Mouse (Mus musculus): Measurements from ENCODE around the gene B3gnt2.
A peak's percentile ranks its signal among the peaks of the same experiment; 100 is the strongest.

B3gnt2 gene

DNA sequence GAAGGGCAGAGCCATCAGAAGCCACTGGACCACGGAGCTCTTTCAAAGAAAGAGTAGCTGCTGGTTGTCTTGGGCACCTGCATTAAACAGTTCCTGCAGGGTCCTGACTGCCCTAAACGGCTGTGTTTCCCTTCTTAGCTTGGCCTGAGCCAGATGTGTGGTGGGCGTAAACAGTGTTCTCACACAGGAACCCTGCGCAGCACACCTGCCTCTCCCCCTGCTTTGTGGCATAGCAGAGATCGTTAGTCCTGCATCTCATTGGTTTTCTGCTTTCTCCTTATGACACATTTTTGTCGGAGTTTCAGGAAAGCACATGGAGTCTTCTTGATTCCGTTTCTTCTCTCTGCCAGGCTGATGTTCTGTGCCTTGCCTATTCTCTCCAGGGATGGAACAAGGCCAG is 44.9 kb downstream of the B3gnt2 start:
- peak; percentile 66 to 74 for DNase-seq (ENCODE audit: low spot score in 2 of 2)

DNA sequence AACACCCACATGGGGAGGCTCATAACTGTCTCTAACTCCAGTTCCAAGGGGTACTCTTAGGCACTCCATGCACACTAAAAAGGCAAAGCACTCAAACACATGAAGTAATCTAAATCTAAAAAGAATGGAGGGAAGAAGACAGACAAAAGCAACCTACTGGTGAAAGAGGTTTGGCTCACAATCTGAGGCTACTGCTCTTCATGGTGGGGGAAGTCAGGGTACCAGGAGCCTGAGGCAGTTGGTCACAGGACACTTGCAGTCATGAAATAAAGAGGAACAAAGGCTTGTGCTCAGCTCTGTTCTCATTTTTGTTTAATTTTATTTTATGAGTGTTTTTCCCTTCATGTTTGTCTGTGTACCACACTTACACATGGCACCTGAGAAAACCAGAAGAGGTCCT is 45.6 kb downstream of the B3gnt2 start:
- DNase-seq (ENCODE audit: low spot score in 2 of 2), result no peak

DNA sequence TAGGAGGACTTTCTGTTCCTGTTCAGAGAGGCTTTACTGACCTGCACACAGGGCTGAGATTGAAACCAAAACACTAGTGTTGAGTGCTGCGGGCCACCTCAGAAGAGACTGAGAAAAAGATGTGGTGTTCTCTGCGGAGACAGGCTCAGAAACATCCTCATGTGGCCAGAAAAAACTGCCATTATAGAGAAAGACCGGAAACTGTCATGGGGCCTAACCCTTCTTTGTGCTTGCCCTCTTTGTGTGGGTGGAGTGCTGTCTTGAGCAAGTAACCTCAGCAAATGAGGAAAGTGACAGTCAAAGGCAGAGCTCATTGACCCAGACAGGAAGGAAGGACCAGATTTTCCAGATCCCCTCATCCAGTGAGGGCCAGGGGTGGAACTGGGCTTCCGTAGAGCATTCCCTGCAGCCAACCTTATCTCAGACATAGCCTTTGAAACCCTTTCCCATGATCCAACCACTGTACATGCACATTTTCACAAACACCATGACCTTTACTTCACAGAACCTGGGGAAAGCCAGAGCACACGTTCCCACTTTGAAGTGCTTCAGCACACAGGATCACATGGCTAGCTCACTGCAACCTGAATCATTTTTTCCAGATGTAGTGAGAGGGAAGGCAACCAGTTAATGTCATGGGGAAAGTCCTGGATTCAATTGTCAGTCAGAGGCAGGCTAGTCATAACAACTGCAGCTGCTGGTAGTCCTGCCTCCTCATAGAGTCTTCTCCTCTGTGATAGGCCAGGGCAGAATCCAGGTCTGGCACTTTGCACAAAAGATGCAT is 46.6 kb downstream of the B3gnt2 start:
- DNase-seq (ENCODE audit: low spot score in 2 of 2), result no peak

DNA sequence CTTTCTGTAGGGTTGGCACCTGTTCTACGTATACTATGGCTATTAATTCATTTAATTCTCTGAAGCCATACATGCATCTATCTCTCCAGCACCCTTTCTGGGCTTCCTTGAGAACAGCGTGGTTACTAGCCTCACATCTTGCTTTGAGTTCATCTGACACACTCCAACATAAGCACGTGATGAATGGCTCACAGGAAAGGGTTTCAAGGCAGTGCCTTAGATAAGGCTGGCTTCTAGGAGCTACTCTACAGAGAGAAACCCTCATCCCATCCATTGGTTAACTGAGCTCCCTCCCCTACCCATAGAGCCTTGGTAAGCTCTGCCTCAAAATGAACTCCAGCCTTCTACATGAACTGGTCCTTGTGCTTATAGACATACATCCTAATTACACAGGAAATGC is 47.3 kb downstream of the B3gnt2 start:
- DNase-seq (ENCODE audit: low spot score in 2 of 2), result no peak

DNA sequence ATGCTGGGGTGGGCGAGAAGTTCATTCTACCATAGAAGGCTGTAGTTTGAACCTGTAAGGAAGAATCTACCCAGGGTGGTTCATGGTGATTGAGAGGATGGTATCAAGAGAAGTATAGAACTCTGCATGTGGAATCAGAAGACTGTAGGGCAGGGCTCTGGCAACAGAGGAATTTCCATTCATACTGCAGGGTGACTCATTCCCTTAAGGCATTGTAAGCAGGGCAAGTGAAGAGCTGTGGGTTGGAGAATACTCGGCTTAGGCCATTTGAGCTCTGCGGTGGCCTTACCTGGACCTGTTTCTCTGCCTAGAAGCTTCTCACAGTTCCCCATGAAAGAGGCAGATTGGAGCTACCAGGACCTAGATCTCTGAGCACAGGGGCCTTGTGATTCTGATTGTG is 49.3 kb downstream of the B3gnt2 start:
- no peak for DNase-seq (ENCODE audit: low spot score in 2 of 2)

DNA sequence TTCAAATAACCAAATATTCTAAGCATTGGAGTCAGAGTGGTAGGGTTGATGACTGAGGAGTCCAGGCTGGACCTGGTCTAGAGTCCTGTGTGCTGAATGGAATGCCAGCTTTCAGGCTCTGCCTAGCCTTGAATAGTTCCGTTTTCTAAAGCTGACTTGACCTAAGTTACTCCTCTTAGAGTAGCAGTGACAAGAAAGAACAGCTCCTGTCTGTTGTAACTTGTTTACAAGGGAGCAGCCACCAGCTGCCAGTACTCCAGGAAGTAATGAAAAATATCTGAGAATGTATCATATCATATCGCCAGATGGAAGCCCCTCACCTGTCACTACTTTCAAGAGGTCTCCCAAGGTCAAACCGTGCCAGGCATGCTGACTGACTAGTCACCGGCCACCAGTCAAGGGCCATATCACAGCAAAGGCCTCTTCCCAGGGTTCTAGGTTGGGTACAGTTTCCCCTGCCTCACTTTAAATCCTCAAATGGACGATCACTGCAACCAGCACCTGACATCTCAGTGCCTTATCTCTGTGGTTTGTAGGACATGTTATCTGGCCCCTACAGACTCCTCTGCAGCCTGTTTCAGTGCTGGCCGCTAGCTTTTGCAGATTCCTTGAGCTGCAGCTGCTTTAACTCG is 51.2 kb downstream of the B3gnt2 start:
- peak in 1 of 2 experiments; percentile 34 for DNase-seq (ENCODE audit: low spot score in 2 of 2)

DNA sequence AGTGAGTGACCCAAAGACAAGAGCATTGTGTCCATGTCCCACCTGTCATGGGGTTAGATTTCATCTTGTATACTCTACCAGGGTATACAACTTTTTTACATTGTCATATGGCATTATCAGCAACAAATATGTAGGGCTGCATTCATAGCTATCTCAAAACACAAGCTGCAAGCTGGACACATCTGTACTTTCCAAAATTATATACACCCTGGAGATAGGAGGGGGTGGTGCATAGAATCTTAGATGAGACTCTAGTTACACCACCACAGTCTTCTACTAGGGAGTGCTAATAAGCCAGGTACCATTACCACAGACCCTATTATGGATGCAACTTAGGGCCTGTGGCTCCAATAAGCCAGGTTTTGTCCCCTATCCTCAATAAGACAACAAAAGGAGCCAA is 52.7 kb downstream of the B3gnt2 start:
- DNase-seq (ENCODE audit: low spot score in 2 of 2), result no peak

DNA sequence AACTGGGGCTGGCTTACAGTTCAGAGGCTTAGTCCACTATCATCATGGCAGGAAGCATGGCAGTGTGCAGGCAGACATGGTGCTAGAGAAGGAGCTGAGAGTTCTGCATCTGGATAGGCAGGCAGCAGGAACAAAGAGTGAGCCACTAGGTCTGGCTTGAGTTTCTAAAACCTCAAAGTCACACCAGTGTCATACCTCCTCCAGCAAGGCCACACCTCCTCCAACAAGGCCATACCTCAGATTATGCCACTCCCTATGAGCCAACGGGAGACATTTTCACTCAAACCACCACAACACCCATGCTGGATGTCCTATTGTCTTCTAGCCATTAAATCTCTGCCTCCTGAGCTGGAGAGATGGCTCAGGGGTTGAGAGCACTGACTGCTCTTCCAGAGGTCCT is 55.6 kb downstream of the B3gnt2 start:
- no peak for DNase-seq (ENCODE audit: low spot score in 2 of 2)

DNA sequence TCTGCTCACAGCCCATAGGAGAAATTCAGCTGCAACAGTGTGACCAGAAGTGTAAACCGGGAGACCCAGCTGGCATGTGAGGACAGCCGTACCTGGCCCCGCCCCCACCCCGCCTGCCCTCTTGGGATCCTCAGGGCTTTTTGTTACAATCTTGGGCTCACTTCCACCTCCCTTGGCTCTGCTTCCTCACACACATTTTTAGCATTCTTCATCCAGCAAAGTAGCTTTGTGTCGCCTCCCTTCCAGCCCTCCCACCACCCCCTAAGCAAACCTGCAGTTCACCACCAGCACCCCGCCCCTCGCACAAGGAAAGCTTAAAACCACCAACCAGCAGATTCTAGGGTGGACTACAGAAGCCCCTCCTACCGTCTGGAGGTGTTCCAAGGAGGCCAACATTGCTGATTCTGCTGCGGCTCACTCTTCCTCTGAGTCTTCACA is 60.8 kb downstream of the B3gnt2 start:
- DNase-seq (ENCODE audit: low spot score in 2 of 2), result no peak

DNA sequence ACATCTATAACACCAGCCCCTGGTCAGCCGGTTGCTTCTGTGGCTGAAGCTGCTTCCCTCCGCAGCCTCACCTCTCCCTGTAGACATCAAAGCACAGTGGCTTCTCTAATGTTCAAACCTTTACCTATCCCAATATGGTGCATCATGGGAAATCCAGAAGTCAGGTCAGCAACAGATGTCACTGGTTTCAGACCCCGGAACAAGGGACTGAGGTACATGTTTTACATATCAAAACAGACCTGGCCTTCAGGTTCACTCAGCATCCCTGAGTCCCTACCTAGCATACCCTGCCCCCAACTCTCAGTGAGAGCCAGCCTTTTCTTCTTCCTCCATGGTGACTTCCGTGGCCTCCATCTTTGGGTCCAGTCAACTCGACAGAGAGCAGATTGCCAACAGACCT is 61.8 kb downstream of the B3gnt2 start:
- DNase-seq (ENCODE audit: low spot score in 2 of 2), result no peak

DNA sequence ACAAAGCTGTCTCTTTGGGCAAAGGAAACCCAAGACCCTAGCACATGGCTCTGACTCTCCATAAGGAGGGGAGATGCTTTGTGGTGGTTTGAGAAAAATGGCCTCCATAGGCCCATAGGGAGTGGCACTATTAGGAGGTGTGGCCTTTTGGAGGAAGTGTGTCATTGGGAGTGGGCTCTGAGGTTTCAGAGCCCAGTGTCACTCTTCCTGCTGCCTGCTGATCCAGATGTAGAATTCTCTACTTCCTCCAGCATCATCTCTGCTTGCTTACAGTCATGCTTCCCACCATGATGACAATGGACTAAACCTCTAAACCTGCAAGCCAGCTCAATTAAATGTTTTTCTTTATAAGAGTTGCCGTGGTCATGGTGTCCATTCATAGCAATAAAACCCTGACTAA is 66.0 kb downstream of the B3gnt2 start:
- no peak for DNase-seq (ENCODE audit: low spot score in 2 of 2)

DNA sequence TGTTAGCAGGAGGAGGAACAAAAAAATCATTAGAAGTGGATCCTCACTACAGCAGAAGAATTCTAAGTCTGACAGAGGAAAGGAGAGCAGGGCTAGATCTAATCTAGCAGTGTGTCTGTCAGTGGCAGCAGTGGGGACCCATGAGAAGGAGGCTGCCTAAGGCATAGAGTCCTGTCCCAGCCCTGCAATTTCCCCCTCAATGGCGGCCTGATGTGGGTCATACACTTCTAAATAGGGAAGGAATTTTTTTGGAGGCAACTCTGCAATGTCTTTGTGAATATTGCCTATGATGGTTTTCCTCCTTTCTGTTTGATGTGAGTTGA is 66.9 kb downstream of the B3gnt2 start:
- no peak for DNase-seq (ENCODE audit: low spot score in 2 of 2)

DNA sequence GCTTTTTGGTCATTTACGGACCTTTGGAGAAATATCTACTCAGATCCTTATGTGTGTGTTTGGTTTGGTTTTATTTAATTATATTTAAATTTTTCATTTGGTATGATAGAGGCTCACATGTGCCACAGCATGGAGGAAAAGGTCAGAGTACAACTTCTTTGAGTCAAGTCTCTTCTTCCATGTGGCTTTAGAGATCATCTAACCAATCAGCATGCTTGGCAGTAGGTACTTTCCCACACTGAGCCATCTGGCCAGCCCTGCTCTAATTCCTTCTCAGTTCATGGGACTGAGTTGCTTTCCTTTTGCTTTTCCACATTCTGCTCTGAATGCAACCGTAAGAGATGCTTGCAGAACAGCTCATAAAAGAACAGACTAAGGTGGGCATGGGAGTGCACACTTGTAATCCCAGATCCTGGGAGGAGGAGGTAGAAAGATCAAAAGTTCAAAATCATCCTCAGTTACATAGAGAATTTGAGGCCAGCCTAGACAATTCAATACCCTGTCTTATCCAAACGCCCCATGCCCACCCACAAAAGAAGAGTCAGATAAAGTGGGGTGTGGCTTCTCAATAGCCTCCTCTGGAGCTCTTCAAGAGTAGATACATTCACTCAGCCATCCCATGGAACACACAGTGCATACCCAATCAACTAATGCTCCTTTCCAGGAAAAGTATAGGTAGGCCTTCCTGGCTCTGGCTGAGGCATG is 67.4 kb downstream of the B3gnt2 start:
- no peak for DNase-seq (ENCODE audit: low spot score in 2 of 2)

DNA sequence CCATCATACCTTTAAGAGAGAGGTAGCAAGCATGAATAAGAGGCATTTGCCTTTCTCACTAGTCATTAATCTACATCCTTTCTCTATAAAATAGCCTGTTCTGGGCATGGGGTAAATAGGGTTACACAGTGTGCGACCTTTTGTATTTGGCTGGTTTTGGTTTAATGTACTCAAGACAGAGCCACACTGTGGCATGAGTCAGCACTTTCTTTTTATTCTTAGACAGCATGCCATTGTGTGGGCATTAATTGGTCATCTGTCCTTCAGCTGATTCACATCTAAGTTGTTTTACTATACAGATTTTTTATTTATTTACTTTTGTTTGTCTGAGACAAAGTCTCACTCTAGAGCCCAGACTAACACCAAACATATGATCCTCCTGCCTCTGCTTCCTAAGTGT is 68.6 kb downstream of the B3gnt2 start:
- DNase-seq (ENCODE audit: low spot score in 2 of 2), result no peak

DNA sequence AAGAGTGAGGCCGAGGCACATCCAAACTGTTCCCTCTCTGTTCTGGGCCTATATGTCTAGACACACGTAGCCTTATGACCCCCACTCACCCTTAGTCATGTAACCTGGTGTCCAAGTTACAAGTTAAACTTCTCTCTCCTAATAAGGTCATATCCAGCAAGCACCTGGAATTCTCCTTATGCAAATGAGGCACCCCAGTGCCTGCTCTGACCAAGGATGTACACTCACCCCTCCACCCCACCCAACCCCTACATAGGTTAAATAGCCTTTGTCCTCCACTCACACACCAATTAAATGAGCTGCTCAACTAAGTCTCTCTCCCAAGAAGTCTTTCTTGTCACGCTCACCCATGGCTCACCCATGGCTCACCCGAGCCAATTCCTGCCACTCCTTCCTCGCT is 69.0 kb downstream of the B3gnt2 start:
- DNase-seq (ENCODE audit: low spot score in 2 of 2), result no peak

DNA sequence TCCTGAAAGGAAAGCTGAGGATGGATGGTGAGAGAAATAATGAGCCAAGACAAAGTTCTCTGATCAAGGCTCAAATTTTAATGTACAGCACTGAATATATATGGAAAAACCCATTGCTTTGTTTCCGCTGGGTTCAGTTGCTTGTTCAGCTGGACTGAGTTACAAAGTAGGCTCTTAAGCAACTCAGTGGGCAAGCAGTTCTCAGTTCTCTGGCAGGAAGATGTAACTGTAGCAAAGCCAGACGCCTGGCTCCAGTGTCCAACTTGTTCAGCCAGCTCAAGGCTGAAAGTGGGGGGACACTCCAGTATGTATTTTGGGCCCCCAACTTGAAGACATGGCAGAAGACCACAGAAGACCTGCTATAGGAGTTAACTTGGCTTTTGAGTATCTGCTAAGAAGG is 72.9 kb downstream of the B3gnt2 start:
- no peak for DNase-seq (ENCODE audit: low spot score in 2 of 2)

DNA sequence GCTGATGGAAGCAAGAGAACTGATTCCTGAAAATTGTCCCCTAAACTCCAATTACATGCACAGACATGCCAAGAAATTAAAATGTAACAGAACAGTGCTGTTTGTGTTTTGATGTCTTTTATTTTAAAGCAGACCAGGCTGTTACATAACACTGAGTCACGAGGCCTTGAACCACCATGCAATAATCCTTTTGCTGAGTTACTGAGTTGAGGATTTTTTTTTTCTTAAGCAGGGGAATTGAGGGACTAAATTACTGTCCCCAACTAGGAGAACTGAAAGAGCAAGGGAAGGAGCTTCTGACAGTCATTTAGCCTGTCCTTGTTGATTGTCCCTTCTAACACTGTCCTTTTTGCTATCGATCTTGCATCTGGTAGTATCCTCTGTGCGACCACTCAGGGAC is 76.3 kb downstream of the B3gnt2 start:
- DNase-seq (ENCODE audit: low spot score in 2 of 2), result no peak

DNA sequence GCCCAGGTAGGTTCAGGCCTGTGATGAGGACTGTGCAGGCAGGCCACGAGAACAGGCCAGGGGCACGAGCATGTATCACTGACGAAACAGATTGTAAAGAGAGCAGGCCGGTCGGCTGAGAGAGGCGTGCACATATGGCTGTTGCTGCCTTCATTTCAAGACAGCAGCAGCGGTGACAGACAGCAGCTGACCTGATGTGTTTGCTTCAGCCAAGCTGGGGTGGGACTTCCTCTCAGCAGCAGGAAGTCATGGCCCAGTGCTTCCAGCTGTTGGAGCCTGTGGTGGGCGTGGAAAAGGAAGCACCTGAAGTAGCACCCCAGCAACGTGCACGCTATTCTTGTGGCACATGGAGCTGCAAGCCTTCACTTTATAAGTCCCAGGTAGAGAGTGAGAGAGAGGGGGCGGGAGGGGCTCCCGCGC is 78.0 kb downstream of the B3gnt2 start:
- peak; percentile 73 for DNase-seq (ENCODE audit: low spot score in 2 of 2)

DNA sequence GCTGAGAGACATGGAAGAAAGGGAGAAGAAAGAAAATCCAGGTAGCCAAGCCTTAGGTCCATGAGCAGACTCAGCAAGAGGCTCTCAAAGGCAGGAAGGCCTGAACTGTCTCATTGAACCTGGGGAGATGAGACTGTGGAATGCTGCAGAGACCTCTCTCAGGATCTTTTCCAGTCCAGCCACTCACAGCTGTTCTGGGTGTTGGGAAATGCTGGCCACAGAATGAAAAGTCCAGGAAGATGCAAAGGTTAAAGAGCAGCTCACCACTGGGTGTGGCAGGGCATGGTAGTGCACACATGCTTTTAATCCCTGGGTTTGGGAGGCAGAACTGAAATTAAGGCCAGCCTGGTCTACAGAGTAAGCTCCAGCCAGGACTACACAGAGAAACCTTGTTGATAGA is 79.6 kb downstream of the B3gnt2 start:
- no peak for DNase-seq (ENCODE audit: low spot score in 2 of 2)

DNA sequence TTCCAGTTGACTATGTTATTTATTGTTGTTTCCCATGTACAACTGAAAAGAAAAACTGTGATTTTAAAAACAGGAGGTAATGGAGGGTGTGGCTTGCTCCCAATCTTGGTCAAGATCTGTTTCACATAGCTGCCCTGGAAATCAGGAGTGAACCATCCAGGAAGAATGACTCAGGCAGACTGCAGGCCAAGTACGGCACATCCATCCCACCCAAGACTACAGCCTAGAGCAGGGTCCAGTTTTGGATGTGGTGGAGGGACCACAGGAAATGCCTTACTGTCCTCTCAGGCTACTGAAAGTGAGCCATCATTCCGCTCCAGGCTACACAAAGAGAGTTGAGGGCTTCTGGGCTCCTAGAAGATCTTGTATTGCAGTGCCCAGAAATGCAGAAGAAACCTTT is 80.0 kb downstream of the B3gnt2 start:
- DNase-seq (ENCODE audit: low spot score in 2 of 2), result no peak

DNA sequence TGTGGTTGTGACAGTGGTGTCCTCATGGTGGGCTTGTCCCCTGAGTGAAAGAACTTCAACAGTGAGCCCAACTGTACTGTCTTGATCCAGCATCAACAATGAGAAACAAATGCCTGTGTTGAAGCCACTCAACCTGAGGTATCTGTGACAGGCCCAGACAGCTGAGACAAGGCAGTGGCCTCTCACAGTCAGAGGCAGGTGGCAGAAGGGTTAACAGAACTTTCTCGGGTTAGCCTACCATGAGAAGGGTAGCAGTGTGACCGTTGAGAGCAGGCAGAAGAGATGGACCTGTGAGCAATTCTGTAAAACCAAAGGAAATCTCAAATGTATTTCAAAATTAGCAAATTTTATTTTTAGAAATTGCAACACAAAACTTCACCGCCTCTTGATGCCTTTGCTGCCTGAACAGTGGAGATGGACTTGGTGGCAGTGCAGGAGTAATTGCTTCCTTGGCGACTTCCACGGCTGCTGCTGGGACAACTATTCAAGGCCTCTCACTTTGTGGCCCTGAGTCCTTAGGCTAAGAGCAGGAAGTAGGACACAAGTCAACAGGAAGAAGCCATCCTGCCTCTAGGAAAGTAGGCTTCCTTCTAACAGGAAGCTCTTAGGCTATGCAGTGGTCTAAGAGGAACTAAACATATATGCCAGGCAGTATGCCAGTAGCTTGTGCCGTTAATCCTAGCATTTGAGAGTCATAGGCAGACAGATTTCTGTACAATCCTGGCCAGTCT is 80.8 kb downstream of the B3gnt2 start:
- no peak for DNase-seq (ENCODE audit: low spot score in 2 of 2)

DNA sequence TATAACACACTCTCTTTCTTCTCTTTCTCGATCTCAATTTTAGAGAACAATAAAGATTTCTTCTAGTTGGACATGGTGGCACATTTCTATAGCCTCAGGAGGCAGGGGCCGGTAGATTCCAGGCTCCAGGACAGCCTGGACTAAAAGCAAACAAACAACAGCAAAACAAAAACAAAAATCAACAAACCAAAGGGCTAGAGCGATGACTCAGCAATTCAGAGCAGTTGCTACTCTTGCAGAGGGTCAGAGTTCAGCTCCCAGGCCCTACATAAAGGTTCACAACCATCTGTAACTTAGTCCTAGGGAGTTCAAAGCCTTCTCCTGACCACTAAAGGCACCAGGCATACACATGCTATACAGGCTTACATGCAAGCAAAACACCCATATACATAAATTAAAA is 82.2 kb downstream of the B3gnt2 start:
- DNase-seq (ENCODE audit: low spot score in 2 of 2), result no peak

DNA sequence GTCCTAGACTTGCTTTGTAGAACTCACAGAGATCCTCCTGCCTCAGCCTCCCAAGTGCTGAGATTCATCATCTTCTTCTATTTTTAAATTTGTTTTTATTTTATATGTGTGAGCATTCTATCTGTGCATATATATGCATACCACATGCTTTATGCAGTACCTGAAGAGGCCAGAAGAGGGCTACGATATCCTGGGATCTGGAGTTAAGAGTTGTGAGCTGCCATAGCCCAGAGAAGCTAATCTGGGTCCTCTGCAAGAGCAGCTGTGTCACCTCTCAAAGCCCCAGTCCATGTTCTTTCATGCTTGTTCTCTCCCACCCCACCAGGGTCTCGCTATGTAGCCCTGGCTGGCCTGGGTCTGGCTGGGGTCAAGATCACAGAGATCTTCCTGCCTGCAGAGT is 83.2 kb downstream of the B3gnt2 start:
- peak; percentile 45 to 65 for DNase-seq (ENCODE audit: low spot score in 2 of 2)
